Mouse (Mus musculus) embryonic facial prominence, embryonic 12.5 days (tissue): ENCODE data around the gene Slc4a4. TPM values are rescaled to one million over a fixed set of nuclear protein-coding genes. Genes with fewer than 3 reads are reported as not detected.

Source experiments
- ATAC-seq: fragments of 200-750 bp; cut with Nextera tagmentation; 2 replicates; pipeline ENCODE4 v1.8.0; 2017; ENCODE audit not compliant: insufficient number of reproducible peaks, insufficient read depth, low FRiP score, low TSS enrichment
- H3K27ac ChIP-seq: fragments of 300-500 bp; sonication (generic); 2 replicates; pipeline ENCODE4 v1.5.1; 2016; ENCODE audit warnings: mild to moderate bottlenecking
- H3K27me3 ChIP-seq: fragments of 300-500 bp; sonication (generic); 2 replicates; pipeline ENCODE4 v1.6.1; 2016; ENCODE audit warnings: mild to moderate bottlenecking, moderate library complexity
- H3K36me3 ChIP-seq: fragments of 300-500 bp; sonication (generic); 2 replicates; pipeline ENCODE4 v1.6.1; 2016; ENCODE audit warnings: mild to moderate bottlenecking
- H3K4me1 ChIP-seq: fragments of 300-500 bp; sonication (generic); 2 replicates; pipeline ENCODE4 v1.6.1; 2016
- H3K4me2 ChIP-seq: fragments of 300-500 bp; sonication (generic); replicated peaks from 2 replicates; pipeline ENCODE4 v1.6.1; 2016; ENCODE audit warnings: mild to moderate bottlenecking, moderate library complexity
- H3K4me3 ChIP-seq: fragments of 300-500 bp; sonication (generic); 2 replicates; pipeline ENCODE4 v1.5.1; 2016; ENCODE audit warnings: mild to moderate bottlenecking
- H3K9ac ChIP-seq: fragments of 300-500 bp; sonication (generic); 2 replicates; pipeline ENCODE4 v1.6.1; 2016; ENCODE audit warnings: mild to moderate bottlenecking, moderate library complexity
- H3K9me3 ChIP-seq: fragments of 300-500 bp; sonication (generic); 2 replicates; pipeline ENCODE4 v1.6.1; 2016; ENCODE audit warnings: mild to moderate bottlenecking, moderate library complexity
- WGBS: fragments of 180-500 bp; shearing (Covaris S2); methylation state at CpG from one replicate; pipeline ENCODE4 v1.1.7; 2016; 5-methylcytosine and 5-hydroxymethylcytosine counted together
- polyA plus RNA-seq: library from polyadenylated mRNA; unstranded; fragments of >200 nt; fragmentation: Nextera tagmentation; extraction: Ambion mirVana; gene quantifications from 2 replicates; pipeline ENCODE4 v1.2.1, GENCODE M21; 2016

The Slc4a4 gene
- polyA plus RNA-seq, 1 experiment from 2014 or later, result 2.8 TPM

DNA sequence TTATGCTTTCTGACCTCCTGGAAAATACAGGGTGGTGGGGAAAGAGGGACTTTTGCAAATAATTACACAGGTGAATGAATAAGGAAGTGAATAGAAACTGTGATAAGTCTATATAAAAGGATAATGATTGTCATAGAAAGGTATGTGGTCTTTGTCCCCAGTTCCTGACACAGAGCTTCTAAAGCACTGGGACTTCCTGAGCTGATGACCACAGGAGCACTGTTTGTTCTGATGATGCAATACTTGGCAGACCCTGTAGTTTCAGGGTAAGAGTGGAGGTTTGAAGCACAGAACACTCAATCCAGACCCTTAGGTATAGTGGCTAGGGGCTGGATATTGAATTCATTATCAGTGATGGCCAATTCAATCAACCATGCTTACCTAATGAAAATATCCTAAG is 391.7 kb downstream of the Slc4a4 start:
- ATAC-seq, result no peak
- Histone ChIP-seq H3K9me3 (no peaks in the 10 kb centered on the region), H3K27ac (no peak overlapping the region), H3K4me1 (no peaks in the 10 kb centered on the region), H3K9ac (no peak overlapping the region), H3K4me2 (no peak overlapping the region), H3K36me3 (no peaks in the 10 kb centered on the region), H3K27me3 (no peaks in the 10 kb centered on the region), H3K4me3 (no peak overlapping the region)

GRCm38 (mm10) chr5:89280312-89280863 is 393.8 kb downstream of the Slc4a4 start:
- 82% methylated on average over 3 of the region's 3 CpGs for WGBS
- H3K27me3 ChIP-seq, result no peaks in the 10 kb centered on the region
- ATAC-seq, result no peak

More at GRCm38 (mm10) chr5:89280312-89280863, 393.8 kb downstream of the Slc4a4 start:
- Histone ChIP-seq H3K4me1 (no peaks in the 10 kb centered on the region), H3K4me3 (no peak overlapping the region), H3K36me3 (no peaks in the 10 kb centered on the region), H3K4me2 (no peak overlapping the region), H3K27ac (no peak overlapping the region), H3K9ac (no peak overlapping the region), H3K9me3 (no peaks in the 10 kb centered on the region)

Other genes starting within 250 kb of the Slc4a4 start
- 68.2 and 69.3 TPM in 2 replicates for gene Grsf1, start 210.6 kb upstream of the Slc4a4 start, polyA plus RNA-seq
- 11.8 and 13.7 TPM in 2 replicates for gene Mob1b, start 166.0 kb upstream of the Slc4a4 start, polyA plus RNA-seq
- 63.6 and 66.9 TPM in 2 replicates for gene Dck, start 121.8 kb upstream of the Slc4a4 start, polyA plus RNA-seq